Mouse (Mus musculus): ENCODE results near the gene Ccdc134. TPM values are rescaled to one million over a fixed set of nuclear protein-coding genes. Genes with fewer than 3 reads are reported as not detected.

Gene Ccdc134
- total RNA-seq, 2 experiments from 2014 or later, result 10.1 to 12.9 TPM

Other genes starting within 250 kb of the Ccdc134 start
- 10 to 100 TPM; 52.8 to 53.9 TPM for gene Polr3h, start 201.7 kb upstream of the Ccdc134 start, total RNA-seq (2021)
- gene Csdc2, start 191.2 kb upstream of the Ccdc134 start, total RNA-seq (2021), result 100 to 1,000 TPM; 109 to 112 TPM
- 100 to 1,000 TPM; 190 to 201 TPM for gene Pmm1, start 167.0 kb upstream of the Ccdc134 start, total RNA-seq (2021)
- not detected for gene 1700029P11Rik, start 147.4 kb upstream of the Ccdc134 start, total RNA-seq (2021)
- gene Xrcc6, start 140.1 kb upstream of the Ccdc134 start, total RNA-seq (2021), result 10 to 100 TPM; 18.7 to 23.9 TPM
- 100 to 1,000 TPM; 103 to 117 TPM for gene Desi1, start 94.1 kb upstream of the Ccdc134 start, total RNA-seq (2021)
- 100 to 1,000 TPM in 1 of 2 experiments, 10 to 100 TPM in 1; 91.1 to 102 TPM for gene Snu13, start 80.3 kb upstream of the Ccdc134 start, total RNA-seq (2021)
- not detected for gene 4930407I10Rik, start 68.8 kb upstream of the Ccdc134 start, total RNA-seq (2021)
- under 1 TPM; 0.72 to 0.79 TPM for gene Mei1, start 57.9 kb upstream of the Ccdc134 start, total RNA-seq (2021)
- 100 to 1,000 TPM; 173 to 195 TPM for gene Srebf2, start 19.3 kb downstream of the Ccdc134 start, total RNA-seq (2021)
- 1 to 10 TPM; 4.1 to 4.7 TPM for gene Shisa8, start 84.9 kb downstream of the Ccdc134 start, total RNA-seq (2021)
- under 1 TPM; 0.27 to 0.35 TPM for gene Tnfrsf13c, start 96.4 kb downstream of the Ccdc134 start, total RNA-seq (2021)
- gene Cenpm, start 116.8 kb downstream of the Ccdc134 start, total RNA-seq (2021), result 1 to 10 TPM; 3.3 to 5.0 TPM
- gene 1500009C09Rik, start 124.5 kb downstream of the Ccdc134 start, total RNA-seq (2021), result 100 to 1,000 TPM; 104 TPM
- 100 to 1,000 TPM; 428 to 442 TPM for gene Sept3, start 147.0 kb downstream of the Ccdc134 start, total RNA-seq (2021)
- not detected for gene Wbp2nl, start 171.0 kb downstream of the Ccdc134 start, total RNA-seq (2021)
- 10 to 100 TPM; 35.7 to 37.8 TPM for gene Naga, start 211.0 kb downstream of the Ccdc134 start, total RNA-seq (2021)
- gene Pheta2, start 211.0 kb downstream of the Ccdc134 start, total RNA-seq (2021), result 1 to 10 TPM; 1.2 to 1.3 TPM
- gene Smdt1, start 211.0 kb downstream of the Ccdc134 start, total RNA-seq (2021), result 100 to 1,000 TPM; 130 to 131 TPM
- 100 to 1,000 TPM; 174 to 193 TPM for gene Ndufa6, start 226.4 kb downstream of the Ccdc134 start, total RNA-seq (2021)

Data from left cerebral cortex, postnatal 14 days (tissue).